Mouse (Mus musculus): ENCODE data around the gene Dhx40.
"Not testable (repeated sequence)": the region's sequence is repeated elsewhere in the genome, so short reads cannot be mapped to it uniquely, and the experiment has no call there.

Gene Dhx40

GRCm38 (mm10) chr11:86818928-86819327 lies 11.4 kb upstream of the Dhx40 start:
- no peak for DNase-seq (ENCODE audit: low read depth)

GRCm38 (mm10) chr11:86816288-86816687 lies 8.7 kb upstream of the Dhx40 start:
- DNase-seq (ENCODE audit: low read depth): not testable (repeated sequence)

- DNase-seq (ENCODE audit: low read depth): not testable (repeated sequence)
Observed at GRCm38 (mm10) chr11:86814481-86814880, 6.9 kb upstream of the Dhx40 start.

GRCm38 (mm10) chr11:86813256-86813655 lies 5.7 kb upstream of the Dhx40 start:
- DNase-seq (ENCODE audit: low read depth): not testable (repeated sequence)

GRCm38 (mm10) chr11:86811326-86811630 lies 3.7 kb upstream of the Dhx40 start:
- DNase-seq (ENCODE audit: low read depth): no peak

GRCm38 (mm10) chr11:86810572-86811325 lies 3.2 kb upstream of the Dhx40 start:
- no peak for DNase-seq (ENCODE audit: low read depth)

- DNase-seq (ENCODE audit: low read depth): no peak
Observed at GRCm38 (mm10) chr11:86809828-86810227, 2.3 kb upstream of the Dhx40 start.

- DNase-seq (ENCODE audit: low read depth): peak; percentile 41
Observed at GRCm38 (mm10) chr11:86807001-86807477, 507 bp downstream of the Dhx40 start.

GRCm38 (mm10) chr11:86794161-86794560 lies 13.4 kb downstream of the Dhx40 start:
- DNase-seq (ENCODE audit: low read depth): no peak

GRCm38 (mm10) chr11:86787436-86787835 lies 20.1 kb downstream of the Dhx40 start:
- not testable (repeated sequence) for DNase-seq (ENCODE audit: low read depth)

GRCm38 (mm10) chr11:86785767-86786166 lies 21.8 kb downstream of the Dhx40 start:
- no peak for DNase-seq (ENCODE audit: low read depth)

GRCm38 (mm10) chr11:86769884-86770283 lies 37.7 kb downstream of the Dhx40 start:
- no peak for DNase-seq (ENCODE audit: low read depth)

GRCm38 (mm10) chr11:86764501-86764900 lies 43.0 kb downstream of the Dhx40 start:
- no peak for DNase-seq (ENCODE audit: low read depth)

GRCm38 (mm10) chr11:86763127-86763526 lies 44.4 kb downstream of the Dhx40 start:
- DNase-seq (ENCODE audit: low read depth): not testable (repeated sequence)

GRCm38 (mm10) chr11:86760357-86760756 lies 47.2 kb downstream of the Dhx40 start:
- DNase-seq (ENCODE audit: low read depth): no peak

- DNase-seq (ENCODE audit: low read depth): no peak
Observed at GRCm38 (mm10) chr11:86759886-86760285, 47.7 kb downstream of the Dhx40 start.

- no peak for DNase-seq (ENCODE audit: low read depth)
Observed at GRCm38 (mm10) chr11:86759226-86759625, 48.3 kb downstream of the Dhx40 start.

GRCm38 (mm10) chr11:86758559-86758958 lies 49.0 kb downstream of the Dhx40 start:
- DNase-seq (ENCODE audit: low read depth): no peak

- peak; percentile 94 for DNase-seq (ENCODE audit: low read depth)
Observed at GRCm38 (mm10) chr11:86757480-86758371, 49.8 kb downstream of the Dhx40 start, which contains the start of gene Cltc. Cltc (minus strand) TSS chr11:86757565.

GRCm38 (mm10) chr11:86757142-86757479 lies 50.4 kb downstream of the Dhx40 start:
- no peak for DNase-seq (ENCODE audit: low read depth)

- DNase-seq (ENCODE audit: low read depth): peak; percentile 83
Observed at GRCm38 (mm10) chr11:86756156-86757141, 51.1 kb downstream of the Dhx40 start.

- no peak for DNase-seq (ENCODE audit: low read depth)
Observed at GRCm38 (mm10) chr11:86752404-86752803, 55.1 kb downstream of the Dhx40 start.

Measured in c-Kit-positive CD71-positive TER-119-negative erythroid progenitor cells, embryonic 14.5 days (primary cell).